Mouse (Mus musculus): ENCODE results near the gene Gm13090. TPM values are rescaled to one million over a fixed set of nuclear protein-coding genes. Genes with fewer than 3 reads are reported as not detected.

The Gm13090 gene
- polyA plus RNA-seq, 1 experiment from 2014 or later: not detected

DNA sequence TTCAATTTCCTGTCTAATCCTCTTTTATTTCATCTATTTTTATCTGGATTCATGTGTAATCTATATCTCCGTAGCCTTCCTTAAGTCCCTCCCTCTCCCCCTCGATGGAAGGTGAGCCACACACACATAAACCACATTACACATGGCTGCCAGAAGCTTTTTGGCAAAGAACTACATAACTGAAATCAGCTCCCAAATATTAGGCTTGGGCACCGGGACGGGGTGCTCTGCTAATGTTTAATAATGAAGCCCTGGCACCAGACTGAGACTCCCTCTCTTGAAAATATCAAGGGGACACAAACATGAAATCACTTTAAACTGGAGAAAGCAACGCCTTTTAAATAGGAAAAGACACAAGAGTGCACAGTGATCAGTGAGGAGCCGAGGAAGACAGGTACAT is 16.5 kb downstream of the Gm13090 start:
- Histone ChIP-seq H3K9me3 (ENCODE audit: control insufficient read depth) (no peaks in the 10 kb centered on the region), H3K9ac (ENCODE audit: low read depth, low read length) (no peak overlapping the region), H3K27ac (ENCODE audit: low read depth, low read length) (no peak overlapping the region), H3K4me2 (replicated peaks; ENCODE audit: low read depth) (no peak overlapping the region), H3K4me3 (ENCODE audit: low read depth, low read length) (no peak overlapping the region), H3K4me1 (replicated peaks; ENCODE audit: control insufficient read depth, insufficient read depth, low read length) (0 out of 2 replicates have a peak, but pooled peaks cover 4% of the 10 kb centered on the region), H3K27me3 (replicated peaks; ENCODE audit: control insufficient read depth, insufficient read depth, low read length) (peaks cover 50% of the 10 kb centered on the region), H3K36me3 (ENCODE audit: control insufficient read depth, insufficient read depth) (no peaks in the 10 kb centered on the region)
- TF ChIP-seq CTCF (IDR thresholded peaks at IDR 0.05; ENCODE audit: low read depth): no peak
- ATAC-seq: no peak
- WGBS: 69% methylated on average over 6 of the region's 6 CpGs

DNA sequence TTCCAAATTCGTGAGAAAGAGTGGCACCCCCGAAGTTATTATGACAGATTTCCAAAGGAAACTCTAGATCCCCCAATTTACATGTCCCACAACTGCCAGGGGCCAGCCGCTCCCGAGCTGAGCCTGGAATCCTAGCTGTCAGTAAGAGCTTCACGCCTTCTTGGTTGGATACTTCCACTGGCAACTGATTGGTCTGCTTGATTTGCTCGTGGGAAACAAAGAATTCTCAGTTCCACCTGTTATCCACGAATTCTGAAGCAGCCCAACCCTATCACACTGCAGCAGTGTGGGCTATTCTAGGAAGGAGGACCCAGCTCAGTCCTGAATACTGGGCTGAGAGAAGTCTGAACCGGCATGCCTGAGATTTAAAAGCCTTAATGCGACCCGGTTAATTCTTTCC is 17.1 kb downstream of the Gm13090 start:
- no peak for TF ChIP-seq CTCF (IDR thresholded peaks at IDR 0.05; ENCODE audit: low read depth)
- Histone ChIP-seq H3K27me3 (replicated peaks; ENCODE audit: control insufficient read depth, insufficient read depth, low read length) (peaks cover 55% of the 10 kb centered on the region), H3K27ac (ENCODE audit: low read depth, low read length) (no peak overlapping the region), H3K4me3 (ENCODE audit: low read depth, low read length) (no peak overlapping the region), H3K9ac (ENCODE audit: low read depth, low read length) (no peak overlapping the region), H3K36me3 (ENCODE audit: control insufficient read depth, insufficient read depth) (no peaks in the 10 kb centered on the region), H3K4me1 (replicated peaks; ENCODE audit: control insufficient read depth, insufficient read depth, low read length) (0 out of 2 replicates have a peak, but pooled peaks cover 4% of the 10 kb centered on the region), H3K9me3 (ENCODE audit: control insufficient read depth) (no peaks in the 10 kb centered on the region), H3K4me2 (replicated peaks; ENCODE audit: low read depth) (no peak overlapping the region)
- no peak for ATAC-seq
- 49% methylated on average over 10 of the region's 10 CpGs for WGBS

DNA sequence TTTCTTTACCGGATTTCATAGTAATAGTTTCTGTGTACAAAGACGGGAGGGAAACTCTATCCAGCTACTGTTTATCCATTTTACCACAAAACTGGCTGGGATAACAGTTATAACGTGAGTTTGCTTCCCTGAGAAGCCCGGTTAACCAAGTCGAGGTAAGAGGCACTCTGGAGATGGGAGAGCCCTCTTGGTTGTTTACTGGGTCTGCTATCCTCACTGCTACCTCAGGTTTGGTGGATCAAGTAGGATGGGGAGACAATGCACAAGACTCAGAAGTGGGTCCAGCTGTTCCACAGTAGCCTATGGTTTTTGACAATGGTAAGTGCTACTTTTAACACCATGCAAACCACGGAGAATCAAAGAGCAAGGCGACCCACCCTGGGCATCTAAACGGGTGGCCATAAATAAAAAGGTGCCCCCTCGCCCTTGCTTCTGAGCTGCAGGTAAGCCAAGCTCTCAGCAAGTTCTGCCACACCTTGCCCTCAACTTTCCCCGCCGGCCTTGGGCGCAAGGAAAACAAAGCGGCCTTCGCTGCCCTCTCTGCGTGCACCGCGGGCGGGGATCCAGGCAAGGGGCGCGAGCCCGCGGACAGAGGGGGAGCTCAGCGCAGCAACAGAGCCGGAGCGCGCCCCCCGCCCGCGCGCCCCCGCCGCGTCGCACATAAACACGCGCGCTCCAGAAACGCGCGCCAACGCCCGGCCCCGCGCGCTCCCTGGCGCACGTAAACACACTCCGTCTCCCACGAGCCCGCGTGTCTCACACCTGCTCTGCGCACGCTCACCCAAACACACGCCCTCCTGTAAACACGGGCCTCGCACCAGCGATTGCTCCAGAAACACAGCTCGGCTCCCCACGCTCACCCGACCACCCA is 18.0 kb downstream of the Gm13090 start:
- ATAC-seq: no peak
- Histone ChIP-seq H3K4me3 (ENCODE audit: low read depth, low read length) (peak overlapping the region; percentile 56), H3K9ac (ENCODE audit: low read depth, low read length) (peak overlapping the region; percentile 40), H3K27me3 (replicated peaks; ENCODE audit: control insufficient read depth, insufficient read depth, low read length) (peaks cover 55% of the 10 kb centered on the region), H3K9me3 (ENCODE audit: control insufficient read depth) (no peaks in the 10 kb centered on the region), H3K27ac (ENCODE audit: low read depth, low read length) (no peak overlapping the region), H3K4me2 (replicated peaks; ENCODE audit: low read depth) (peak overlapping the region; percentile 97), H3K36me3 (ENCODE audit: control insufficient read depth, insufficient read depth) (no peaks in the 10 kb centered on the region), H3K4me1 (replicated peaks; ENCODE audit: control insufficient read depth, insufficient read depth, low read length) (0 out of 2 replicates have a peak, but pooled peaks cover 4% of the 10 kb centered on the region)
- no peak for TF ChIP-seq CTCF (IDR thresholded peaks at IDR 0.05; ENCODE audit: low read depth)
- WGBS: 4% methylated on average over 46 of the region's 60 CpGs

DNA sequence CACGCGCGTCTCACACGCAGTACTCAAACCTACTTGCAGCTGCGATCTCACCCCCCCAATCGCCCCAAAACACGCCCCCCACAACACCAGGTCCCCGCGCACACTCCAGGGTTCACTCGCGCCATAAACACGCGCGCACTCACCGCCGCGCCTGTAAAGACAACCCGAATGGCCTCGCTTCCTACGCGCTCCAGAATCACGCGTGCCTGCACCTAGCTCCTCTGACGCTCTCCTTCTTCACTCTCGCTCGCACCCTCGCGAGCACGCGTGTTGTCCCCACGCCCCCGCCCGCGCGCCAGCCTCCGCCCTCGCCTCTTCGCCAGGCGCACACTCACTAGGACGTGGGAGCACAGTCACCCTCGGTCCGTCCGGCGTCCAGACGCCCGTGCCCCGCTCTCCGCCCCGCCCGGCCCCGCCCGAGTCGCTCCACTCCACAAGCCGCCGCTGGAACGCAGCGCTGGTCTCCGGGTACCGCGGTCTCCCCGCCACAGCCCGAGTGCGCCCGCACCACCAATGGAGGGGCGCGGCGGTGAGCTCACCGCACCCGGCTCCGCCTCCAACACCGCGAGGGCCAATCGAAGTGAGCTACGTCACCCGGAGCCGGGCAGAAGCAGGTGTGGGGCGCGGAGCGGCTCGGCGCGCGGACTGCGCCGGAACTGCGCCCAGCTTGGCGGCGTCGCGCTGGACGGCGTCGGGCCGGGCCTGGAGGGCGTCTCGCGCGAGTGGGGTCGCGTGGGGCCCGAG is 18.8 kb downstream of the Gm13090 start:
- H3K27ac ChIP-seq (ENCODE audit: low read depth, low read length): no peak overlapping the region; the same call in none of the 2 replicates
- peak overlapping the region; percentile 40 for H3K9ac ChIP-seq (ENCODE audit: low read depth, low read length)
- no peaks in the 10 kb centered on the region for H3K36me3 ChIP-seq (ENCODE audit: control insufficient read depth, insufficient read depth)
- peak overlapping the region; percentile 56 for H3K4me3 ChIP-seq (ENCODE audit: low read depth, low read length)
- WGBS: under 1% methylated on average over 89 of the region's 101 CpGs
- H3K4me2 ChIP-seq (replicated peaks; ENCODE audit: low read depth): peak overlapping the region; percentile 97
- ATAC-seq: peak; percentile 99
- no peak for TF ChIP-seq CTCF (IDR thresholded peaks at IDR 0.05; ENCODE audit: low read depth)
- peaks cover 55% of the 10 kb centered on the region for H3K27me3 ChIP-seq (replicated peaks; ENCODE audit: control insufficient read depth, insufficient read depth, low read length)
- 0 out of 2 replicates have a peak, but pooled peaks cover 4% of the 10 kb centered on the region for H3K4me1 ChIP-seq (replicated peaks; ENCODE audit: control insufficient read depth, insufficient read depth, low read length)
- no peaks in the 10 kb centered on the region for H3K9me3 ChIP-seq (ENCODE audit: control insufficient read depth)

DNA sequence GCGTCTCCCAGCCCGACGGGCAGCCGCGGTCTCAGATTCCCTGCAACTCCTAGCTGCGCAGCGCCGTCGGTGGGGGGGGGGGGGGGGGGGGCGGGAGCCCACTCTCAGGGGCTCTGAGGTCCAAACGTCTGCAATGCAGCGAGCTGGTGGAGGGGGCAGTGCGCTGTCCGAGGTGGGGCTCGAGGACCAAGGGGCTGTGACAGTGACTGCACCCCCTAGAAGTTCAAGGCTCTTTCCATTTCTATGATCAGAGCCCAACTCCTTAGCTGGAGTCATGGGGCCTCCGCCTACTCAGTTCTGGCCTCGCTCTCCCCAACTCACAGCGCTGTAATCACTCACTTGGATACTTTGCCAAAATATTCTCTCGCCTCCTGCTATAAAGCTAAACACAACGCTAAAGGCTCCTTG is 19.5 kb downstream of the Gm13090 start:
- Histone ChIP-seq H3K9ac (ENCODE audit: low read depth, low read length) (peak overlapping the region; percentile 37), H3K4me3 (ENCODE audit: low read depth, low read length) (peak overlapping the region; percentile 56), H3K9me3 (ENCODE audit: control insufficient read depth) (no peaks in the 10 kb centered on the region), H3K27ac (ENCODE audit: low read depth, low read length) (no peak overlapping the region; the same call in 1 of the 2 replicates), H3K4me1 (replicated peaks; ENCODE audit: control insufficient read depth, insufficient read depth, low read length) (0 out of 2 replicates have a peak, but pooled peaks cover 4% of the 10 kb centered on the region), H3K27me3 (replicated peaks; ENCODE audit: control insufficient read depth, insufficient read depth, low read length) (peaks cover 55% of the 10 kb centered on the region), H3K4me2 (replicated peaks; ENCODE audit: low read depth) (peak overlapping the region; percentile 97), H3K36me3 (ENCODE audit: control insufficient read depth, insufficient read depth) (no peaks in the 10 kb centered on the region)
- TF ChIP-seq CTCF (IDR thresholded peaks at IDR 0.05; ENCODE audit: low read depth): no peak
- WGBS: 5% methylated on average over 10 of the region's 20 CpGs
- ATAC-seq: no peak; the same call in 1 of the 2 replicates

DNA sequence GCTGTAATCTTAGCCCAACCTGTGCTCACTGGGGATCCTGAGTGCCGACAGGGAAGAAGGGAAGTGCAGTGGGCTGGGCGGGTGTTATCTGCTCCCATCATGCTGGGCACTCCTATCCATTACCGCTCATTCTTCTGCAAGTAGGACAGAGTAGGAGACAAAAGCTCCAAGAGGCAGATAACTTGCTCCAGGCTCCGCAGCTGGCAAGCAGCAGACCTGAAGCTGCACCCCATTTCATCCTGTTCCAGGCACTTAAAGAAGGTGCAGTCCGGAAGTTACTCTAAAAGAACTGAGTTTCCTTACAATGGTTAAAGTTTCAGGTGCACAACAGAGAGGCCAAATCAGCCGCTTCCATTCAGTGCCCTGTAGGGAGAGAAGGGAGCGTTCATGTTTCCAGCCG is 21.9 kb downstream of the Gm13090 start:
- Histone ChIP-seq H3K9me3 (ENCODE audit: control insufficient read depth) (no peaks in the 10 kb centered on the region), H3K27ac (ENCODE audit: low read depth, low read length) (no peak overlapping the region), H3K4me3 (ENCODE audit: low read depth, low read length) (no peak overlapping the region), H3K4me2 (replicated peaks; ENCODE audit: low read depth) (no peak overlapping the region), H3K9ac (ENCODE audit: low read depth, low read length) (no peak overlapping the region), H3K27me3 (replicated peaks; ENCODE audit: control insufficient read depth, insufficient read depth, low read length) (peaks cover 50% of the 10 kb centered on the region), H3K36me3 (ENCODE audit: control insufficient read depth, insufficient read depth) (no peaks in the 10 kb centered on the region), H3K4me1 (replicated peaks; ENCODE audit: control insufficient read depth, insufficient read depth, low read length) (0 out of 2 replicates have a peak, but pooled peaks cover 4% of the 10 kb centered on the region)
- WGBS: 47% methylated on average over 8 of the region's 8 CpGs
- no peak for ATAC-seq
- TF ChIP-seq CTCF (IDR thresholded peaks at IDR 0.05; ENCODE audit: low read depth): no peak

All from intestine, postnatal 0 days (tissue).